Mouse (Mus musculus) limb, embryonic 11.5 days (tissue): ENCODE measurements at regions not wholly inside any gene's neighbourhood (a gene's known extent, or its start where the extent isn't known, plus 50 kb on each side); places are given as distances from the start of the nearest gene placed in this dataset.

Experiments used
- ATAC-seq: fragments of 200-750 bp; cut with Nextera tagmentation; 2 replicates; pipeline ENCODE4 v1.8.0; 2017; ENCODE audit warnings: low read depth; ENCODE audit not compliant: insufficient number of reproducible peaks, low FRiP score, low TSS enrichment
- DNase-seq: peaks from one replicate; pipeline ENCODE4 v3.0.0-alpha.2; 2015; ENCODE audit warnings: low spot score
- H3K27ac ChIP-seq: fragments of 300-500 bp; sonication (generic); replicated peaks from 2 replicates; pipeline ENCODE4 v1.5.1; 2014; ENCODE audit warnings: low read depth, mild to moderate bottlenecking, low read length
- H3K27me3 ChIP-seq: fragments of 300-500 bp; sonication (generic); 2 replicates; pipeline ENCODE4 v1.6.1; 2014; ENCODE audit warnings: mild to moderate bottlenecking, low read length, mixed read lengths; ENCODE audit not compliant: control insufficient read depth, insufficient read depth
- H3K36me3 ChIP-seq: fragments of 300-500 bp; sonication (generic); 2 replicates; pipeline ENCODE4 v1.6.1; 2014; ENCODE audit warnings: mild to moderate bottlenecking, low read length, moderate library complexity, mixed read lengths; ENCODE audit not compliant: control insufficient read depth, insufficient read depth
- H3K4me1 ChIP-seq: fragments of 300-500 bp; sonication (generic); 2 replicates; pipeline ENCODE4 v1.6.1; 2014; ENCODE audit warnings: low read length, mixed read lengths; ENCODE audit not compliant: control insufficient read depth, insufficient read depth
- H3K4me2 ChIP-seq: fragments of 300-500 bp; sonication (generic); 2 replicates; pipeline ENCODE4 v1.6.1; 2014; ENCODE audit warnings: low read depth, mild to moderate bottlenecking, moderate library complexity; ENCODE audit not compliant: severe bottlenecking
- H3K4me3 ChIP-seq: fragments of 300-500 bp; sonication (generic); 2 replicates; pipeline ENCODE4 v1.5.1; 2014; ENCODE audit warnings: low read depth, low read length
- H3K9ac ChIP-seq: fragments of 300-500 bp; sonication (generic); 2 replicates; pipeline ENCODE4 v1.6.1; 2014; ENCODE audit warnings: mild to moderate bottlenecking, low read length
- H3K9me3 ChIP-seq: fragments of 300-500 bp; sonication (generic); 2 replicates; pipeline ENCODE4 v1.6.1; 2016; ENCODE audit warnings: low read length; ENCODE audit not compliant: control insufficient read depth
- WGBS: fragments of 180-500 bp; shearing (Covaris S2); extraction: QIAGEN DNeasy Blood & Tissue Kit; methylation state at CpG from one replicate; pipeline ENCODE4 v1.1.7; 2014; 5-methylcytosine and 5-hydroxymethylcytosine counted together

DNA sequence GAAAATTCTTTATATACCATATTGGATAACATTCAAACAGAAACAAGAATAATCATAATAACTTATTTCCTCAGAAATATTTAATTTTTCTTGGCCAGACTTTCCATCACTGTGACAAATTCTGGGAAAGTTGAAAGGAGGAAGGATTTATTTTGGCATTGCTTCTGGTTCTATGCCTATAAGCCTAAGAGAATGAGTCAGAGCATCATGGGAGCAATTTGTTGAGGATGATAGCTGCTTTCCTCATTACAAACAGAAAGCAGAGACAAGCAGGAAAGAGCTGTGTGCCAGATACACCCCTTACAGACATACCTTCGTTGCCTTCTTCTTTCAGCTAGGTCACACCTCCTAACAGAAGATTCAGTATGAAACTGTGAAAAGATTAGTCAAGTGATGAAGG is 115.3 kb downstream of the Rgs21 start:
- 50% methylated on average over 1 of the region's 1 CpGs for WGBS
- ATAC-seq: no peak
- no peaks in the 10 kb centered on the region for H3K9me3 ChIP-seq
- no peak overlapping the region for H3K4me3 ChIP-seq
- H3K4me1 ChIP-seq: no peaks in the 10 kb centered on the region
- no peak for DNase-seq
- no peak overlapping the region for H3K9ac ChIP-seq
- no peak overlapping the region for H3K27ac ChIP-seq
- H3K4me2 ChIP-seq: no peak overlapping the region
- no peaks in the 10 kb centered on the region for H3K36me3 ChIP-seq
- H3K27me3 ChIP-seq: no peaks in the 10 kb centered on the region

DNA sequence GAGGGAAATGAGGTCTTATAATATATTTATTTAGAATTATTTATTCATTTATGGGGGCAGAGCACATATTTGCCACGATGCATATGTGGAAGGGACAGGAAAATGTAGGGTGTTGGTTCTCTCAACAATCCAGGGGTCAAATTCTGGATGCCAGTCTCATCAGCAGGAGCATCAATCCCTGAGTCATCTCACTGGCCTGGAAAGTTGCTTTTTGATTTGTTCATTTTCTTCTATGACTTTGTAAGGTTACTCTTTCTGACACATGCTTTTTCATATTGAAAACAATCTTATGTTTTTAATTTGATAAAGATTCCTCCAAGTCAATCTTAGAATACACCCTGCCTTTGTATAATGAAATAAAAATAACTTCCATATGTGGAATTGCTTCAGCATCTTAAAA is 115.7 kb downstream of the Rgs21 start:
- no peak for DNase-seq
- H3K27me3 ChIP-seq: no peaks in the 10 kb centered on the region
- ATAC-seq: no peak
- no peaks in the 10 kb centered on the region for H3K4me1 ChIP-seq
- H3K9me3 ChIP-seq: no peaks in the 10 kb centered on the region
- H3K27ac ChIP-seq: no peak overlapping the region
- no peak overlapping the region for H3K9ac ChIP-seq
- H3K4me2 ChIP-seq: no peak overlapping the region
- H3K4me3 ChIP-seq: no peak overlapping the region
- 67% methylated on average over 1 of the region's 1 CpGs for WGBS
- no peaks in the 10 kb centered on the region for H3K36me3 ChIP-seq

DNA sequence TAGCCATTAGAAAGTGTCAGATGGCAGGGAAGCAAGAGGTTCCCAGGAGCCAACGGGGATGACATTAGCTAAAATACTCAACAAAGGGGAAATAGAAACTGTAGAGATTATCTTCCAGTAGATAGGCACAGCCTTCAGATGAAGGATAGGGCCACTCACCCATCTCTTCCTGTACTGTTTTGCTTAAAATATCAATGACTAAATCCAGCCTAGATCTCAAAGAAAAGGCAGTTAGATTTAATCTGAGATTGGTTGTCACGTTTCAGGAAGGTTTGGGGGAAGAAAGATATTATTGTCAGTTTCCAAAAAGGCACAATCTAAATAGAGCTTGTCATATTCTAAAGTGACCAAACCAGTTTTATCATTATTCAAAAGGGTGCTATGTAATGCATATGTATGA is 130.8 kb downstream of the Rgs21 start:
- 90% methylated on average over 2 of the region's 2 CpGs for WGBS
- no peaks in the 10 kb centered on the region for H3K36me3 ChIP-seq

DNA sequence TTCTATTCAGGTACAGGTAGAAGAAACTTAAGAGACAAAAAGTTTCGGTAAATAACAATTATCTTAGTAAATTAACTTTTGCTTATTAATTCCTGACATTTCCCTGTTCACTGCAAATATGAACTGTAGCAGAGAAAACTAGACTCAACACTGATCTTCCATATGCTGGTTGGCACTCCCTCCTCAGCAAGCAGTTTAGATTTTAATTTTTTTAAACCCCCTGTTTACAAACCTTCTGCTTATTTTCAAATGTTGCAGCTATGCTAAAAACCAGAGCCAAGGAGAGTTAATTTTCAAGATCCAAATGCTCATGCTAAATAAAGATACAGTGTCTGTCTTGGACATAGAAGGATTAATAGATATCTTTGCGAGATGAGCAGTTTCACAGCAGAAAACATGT is 134.7 kb downstream of the Rgs21 start:
- no peaks in the 10 kb centered on the region for H3K27me3 ChIP-seq
- no peak overlapping the region for H3K4me2 ChIP-seq
- no peak overlapping the region for H3K9ac ChIP-seq
- no peaks in the 10 kb centered on the region for H3K9me3 ChIP-seq
- 88% methylated on average over 2 of the region's 2 CpGs for WGBS
- no peak overlapping the region for H3K4me3 ChIP-seq
- ATAC-seq: no peak
- H3K36me3 ChIP-seq: no peaks in the 10 kb centered on the region
- H3K27ac ChIP-seq: no peak overlapping the region
- H3K4me1 ChIP-seq: no peaks in the 10 kb centered on the region
- no peak for DNase-seq

More for the DNA sequence above, 130.8 kb downstream of the Rgs21 start:
- H3K4me3 ChIP-seq: no peak overlapping the region
- H3K9me3 ChIP-seq: no peaks in the 10 kb centered on the region
- no peak for ATAC-seq
- H3K4me2 ChIP-seq: no peak overlapping the region
- H3K4me1 ChIP-seq: no peaks in the 10 kb centered on the region
- H3K9ac ChIP-seq: no peak overlapping the region
- H3K27me3 ChIP-seq: no peaks in the 10 kb centered on the region
- DNase-seq: no peak
- H3K27ac ChIP-seq: no peak overlapping the region

DNA sequence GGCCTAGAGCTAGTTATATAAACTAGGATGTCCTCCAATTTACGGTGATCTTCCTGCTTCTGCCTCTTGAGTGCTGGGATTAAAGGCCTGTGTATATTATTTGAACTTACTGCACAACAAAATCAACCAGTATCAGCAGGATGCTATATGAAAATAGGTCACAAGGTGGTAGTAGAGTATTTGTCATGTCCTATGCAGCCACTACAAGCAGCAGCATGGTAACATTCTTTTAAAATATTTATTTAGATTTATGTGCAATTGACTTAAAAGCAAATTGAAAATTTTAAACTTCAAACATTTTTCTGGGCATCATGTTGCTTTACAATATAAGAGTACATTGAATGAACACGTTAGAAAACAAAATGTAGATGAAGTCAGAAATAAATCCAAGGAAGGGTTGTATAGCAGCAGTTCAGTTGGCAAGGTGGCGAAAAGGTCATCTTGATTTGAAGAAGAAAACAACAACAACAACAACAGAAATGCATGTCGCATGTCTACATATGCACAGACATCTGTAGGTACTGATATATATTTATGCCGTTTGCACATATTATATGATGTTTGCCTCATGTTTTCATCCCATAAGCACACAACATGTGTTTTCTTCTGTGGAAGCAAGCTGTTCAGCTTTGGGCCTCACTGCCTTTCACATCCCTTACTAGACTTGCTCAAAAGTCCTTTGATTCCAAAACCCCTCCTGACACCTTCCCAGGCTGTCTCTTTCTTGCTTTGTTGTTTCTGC is 135.8 kb downstream of the Rgs21 start:
- WGBS: 88% methylated on average over 5 of the region's 5 CpGs
- H3K27me3 ChIP-seq: no peaks in the 10 kb centered on the region
- H3K9ac ChIP-seq: no peak overlapping the region
- DNase-seq (no peak), ATAC-seq (no peak)
- no peaks in the 10 kb centered on the region for H3K4me1 ChIP-seq
- H3K4me2 ChIP-seq: no peak overlapping the region
- H3K9me3 ChIP-seq: no peaks in the 10 kb centered on the region
- H3K36me3 ChIP-seq: no peaks in the 10 kb centered on the region
- H3K27ac ChIP-seq: no peak overlapping the region
- no peak overlapping the region for H3K4me3 ChIP-seq

GRCm38 (mm10) chr1:144421374-144421773 is 146.1 kb downstream of the Rgs21 start:
- H3K4me3 ChIP-seq: no peak overlapping the region
- no peaks in the 10 kb centered on the region for H3K4me1 ChIP-seq
- H3K9me3 ChIP-seq: no peaks in the 10 kb centered on the region
- no peak overlapping the region for H3K4me2 ChIP-seq
- no peak for DNase-seq
- no peak overlapping the region for H3K27ac ChIP-seq
- no peak overlapping the region for H3K9ac ChIP-seq
- WGBS: 89% methylated on average over 2 of the region's 2 CpGs
- H3K27me3 ChIP-seq: no peaks in the 10 kb centered on the region
- H3K36me3 ChIP-seq: no peaks in the 10 kb centered on the region
- ATAC-seq: no peak

DNA sequence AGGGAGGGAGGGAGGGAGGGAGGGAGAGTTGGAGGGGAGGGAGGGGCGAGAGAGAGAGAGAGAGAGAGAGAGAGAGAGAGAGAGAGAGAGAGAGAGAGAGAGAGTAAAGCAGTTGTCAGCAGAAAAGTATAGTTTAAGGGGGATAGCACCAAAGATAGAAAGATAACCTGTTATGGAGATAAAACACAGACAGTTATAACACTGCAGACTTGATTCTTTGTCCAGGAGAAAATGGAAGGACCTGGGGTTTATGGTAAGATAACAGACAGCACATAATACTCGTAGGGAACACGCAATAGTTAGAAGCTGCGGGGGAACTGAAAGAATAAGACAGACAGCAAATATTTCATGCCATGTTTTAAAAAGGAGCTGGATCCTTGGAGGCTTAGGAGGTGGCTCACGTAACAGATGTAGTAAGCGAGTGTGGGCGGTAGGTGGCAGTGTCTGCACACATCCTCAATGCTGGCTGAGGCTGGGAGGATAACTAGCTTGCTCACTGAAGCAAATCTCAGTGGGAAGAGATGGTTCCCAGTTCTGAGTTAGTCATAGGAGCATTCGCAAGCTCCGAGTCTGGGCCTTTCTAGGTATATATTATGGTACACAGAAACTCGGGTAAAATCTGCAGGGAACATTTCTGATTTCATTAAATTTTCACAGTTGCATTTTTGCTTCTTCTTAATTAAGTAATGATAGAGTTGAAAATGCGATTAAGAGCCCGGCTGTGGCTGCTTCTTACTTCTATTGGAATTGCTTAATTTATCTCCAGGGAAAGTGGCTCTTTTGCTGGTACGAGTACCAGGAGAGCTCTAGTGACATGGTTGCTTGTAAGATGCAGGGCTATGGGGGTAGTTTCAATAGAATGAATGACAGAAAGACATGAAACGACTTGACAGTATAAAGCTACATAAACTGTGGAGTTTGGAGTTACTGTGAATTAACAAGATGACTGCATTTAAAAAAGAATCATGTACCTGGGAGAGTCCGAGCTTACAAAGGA is 157.6 kb upstream of the Rgs1 start:
- Histone ChIP-seq H3K4me3 (no peak overlapping the region), H3K9ac (no peak overlapping the region), H3K27ac (no peak overlapping the region), H3K4me2 (no peak overlapping the region), H3K4me1 (no peaks in the 10 kb centered on the region), H3K36me3 (no peaks in the 10 kb centered on the region), H3K27me3 (no peaks in the 10 kb centered on the region), H3K9me3 (no peaks in the 10 kb centered on the region)
- 39% methylated on average over 14 of the region's 15 CpGs for WGBS
- ATAC-seq: peak; percentile 75; the same call in 1 of the 2 replicates
- peak; percentile 86 for DNase-seq

- Histone ChIP-seq H3K4me1 (no peaks in the 10 kb centered on the region), H3K4me2 (no peak overlapping the region), H3K27me3 (no peaks in the 10 kb centered on the region), H3K9ac (no peak overlapping the region), H3K4me3 (no peak overlapping the region), H3K36me3 (no peaks in the 10 kb centered on the region), H3K9me3 (no peaks in the 10 kb centered on the region), H3K27ac (no peak overlapping the region)
- ATAC-seq: no peak
- no peak for DNase-seq
Measured at GRCm38 (mm10) chr1:144405724-144406123, 156.7 kb upstream of the Rgs1 start.
